Comparison of ENCODE assay signal across 14 mouse cellular contexts in the genomic region with DNA sequence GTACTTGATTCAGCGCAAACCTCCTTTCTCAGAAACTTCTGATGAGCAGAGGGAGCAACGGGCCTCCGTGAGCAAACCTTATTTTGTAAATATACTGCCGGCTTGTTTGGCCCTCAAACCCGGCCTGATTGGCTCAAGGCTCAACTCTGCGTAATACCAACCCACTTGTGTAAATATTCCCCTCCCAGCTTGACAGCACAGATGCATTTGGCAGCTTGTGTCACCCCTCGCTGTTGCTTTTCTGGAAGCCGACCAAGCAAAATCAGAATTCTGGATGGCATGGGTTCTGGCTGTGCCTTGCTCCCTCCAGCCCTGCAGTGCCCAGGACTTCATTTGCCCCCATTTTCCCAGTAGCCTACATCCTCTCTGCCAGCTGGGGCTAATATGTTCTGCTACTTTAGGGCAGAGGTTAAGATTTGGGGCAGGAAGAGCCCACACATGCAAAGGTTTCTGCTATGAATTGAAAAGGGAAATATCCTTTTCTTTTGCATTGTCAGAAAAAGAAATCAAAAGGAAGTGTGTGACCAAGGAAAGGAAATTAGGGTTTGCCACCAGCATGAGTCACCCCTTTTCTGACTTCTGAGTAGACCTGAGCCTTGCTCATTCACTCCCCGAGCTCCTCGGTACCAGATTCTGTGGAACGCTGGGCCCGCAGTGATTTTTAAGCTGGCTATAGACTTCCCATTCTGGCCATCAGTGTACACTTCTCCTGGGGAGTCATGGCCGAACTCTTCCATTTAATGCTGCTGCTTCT. TPM values are rescaled to one million over a fixed set of nuclear protein-coding genes. Genes with fewer than 3 reads are reported as not detected.
DNase-seq lines count a peak whose midpoint lies in the region; ATAC-seq and TF ChIP-seq lines count a peak whose summit lies in the region.
"Had no signal": no experiment of that assay in that cellular context is flagged by ENCODE, and none has a peak within 500 bp of the region (broad histone marks: within the 10 kb centered on the region; RNA-seq: fewer than 3 reads in every experiment).

No protein-coding gene starts in this region.

- peak overlapping the region; percentile 11; the same call in 1 of the 2 replicates for H3K27ac ChIP-seq in midbrain, embryonic 15.5 days
- H3K27ac ChIP-seq in midbrain, embryonic 16.5 days (ENCODE audit: low read length): no peak overlapping the region
- no peak overlapping the region for H3K27ac ChIP-seq in thymus, adult 2 months (ENCODE audit: control insufficient read depth, insufficient read depth, low read length)
- H3K27ac ChIP-seq: limb, embryonic 12.5 days; stomach, embryonic 15.5 days had no signal

- no peak for TF ChIP-seq POLR2A in thymus, adult 2 months (IDR thresholded peaks at IDR 0.05; ENCODE audit: control insufficient read depth, extremely low read depth, insufficient read depth, low read length, poor library complexity)

- ATAC-seq in cerebellum, adult (ENCODE audit: insufficient number of reproducible peaks, low FRiP score, low TSS enrichment): no peak
- ATAC-seq in midbrain, embryonic 15.5 days (replicated peaks): no peak
- no peak for ATAC-seq in midbrain, embryonic 16.5 days
- peak; percentile 24 for ATAC-seq in common myeloid progenitor, adult 5-6 weeks (replicated peaks; ENCODE audit: low read depth, poor library complexity, severe bottlenecking)

- peak; percentile 24 to 33 for DNase-seq in cerebellum, postnatal 25 days
- DNase-seq in lung, postnatal 10 days: peak; percentile 61
- no peak for DNase-seq in embryo, embryonic 10.5 days (ENCODE audit: low spot score)
- DNase-seq in thymus, adult 2 months: no peak
- DNase-seq: B cell, adult 2 months; gastrocnemius, postnatal 25 days; heart, postnatal 14 days; kidney, adult 9 months had no signal

- no peak overlapping the region for H3K4me3 ChIP-seq in midbrain, embryonic 15.5 days
- no peak overlapping the region for H3K4me3 ChIP-seq in midbrain, embryonic 16.5 days (ENCODE audit: low read depth, low read length)
- H3K4me3 ChIP-seq in thymus, adult 2 months (ENCODE audit: control insufficient read depth, insufficient read depth, low read length): no peak overlapping the region
- H3K4me3 ChIP-seq: limb, embryonic 12.5 days; stomach, embryonic 15.5 days had no signal

- no peaks in the 10 kb centered on the region for H3K27me3 ChIP-seq in midbrain, embryonic 15.5 days (replicated peaks)
- no peaks in the 10 kb centered on the region for H3K27me3 ChIP-seq in midbrain, embryonic 16.5 days (ENCODE audit: control insufficient read depth, insufficient read depth, low read depth, low read length)
- no peaks in the 10 kb centered on the region for H3K27me3 ChIP-seq in thymus, adult 2 months (ENCODE audit: control insufficient read depth, insufficient read depth, low read length)
- H3K27me3 ChIP-seq: stomach, embryonic 15.5 days had no signal

- WGBS in midbrain, embryonic 15.5 days: 70% methylated on average over 13 of the region's 13 CpGs
- WGBS in midbrain, embryonic 16.5 days: 71% methylated on average over 13 of the region's 13 CpGs
- 33% methylated on average over 13 of the region's 13 CpGs for WGBS in thymus, adult 2 months

- H3K9ac ChIP-seq in midbrain, embryonic 15.5 days: no peak overlapping the region
- H3K9ac ChIP-seq in midbrain, embryonic 16.5 days (ENCODE audit: low read depth, low read length): no peak overlapping the region
- H3K9ac ChIP-seq: limb, embryonic 12.5 days; stomach, embryonic 15.5 days had no signal

- no peaks in the 10 kb centered on the region for H3K36me3 ChIP-seq in midbrain, embryonic 15.5 days (replicated peaks)
- H3K36me3 ChIP-seq in midbrain, embryonic 16.5 days (ENCODE audit: control insufficient read depth, insufficient read depth, low read length): no peaks in the 10 kb centered on the region
- no peaks in the 10 kb centered on the region for H3K36me3 ChIP-seq in thymus, adult 2 months (ENCODE audit: control insufficient read depth, insufficient read depth, low read length)
- H3K36me3 ChIP-seq: limb, embryonic 12.5 days; stomach, embryonic 15.5 days had no signal

- H3K4me1 ChIP-seq in midbrain, embryonic 15.5 days: peaks cover 33% of the 10 kb centered on the region
- H3K4me1 ChIP-seq in midbrain, embryonic 16.5 days (ENCODE audit: control insufficient read depth, insufficient read depth, low read length): peaks cover 20% of the 10 kb centered on the region
- H3K4me1 ChIP-seq in thymus, adult 2 months (replicated peaks; ENCODE audit: control insufficient read depth, insufficient read depth, low read length): peaks cover 63% of the 10 kb centered on the region
- H3K4me1 ChIP-seq: limb, embryonic 12.5 days had no signal

- H3K9me3 ChIP-seq in midbrain, embryonic 15.5 days: no peaks in the 10 kb centered on the region
- no peaks in the 10 kb centered on the region for H3K9me3 ChIP-seq in midbrain, embryonic 16.5 days (replicated peaks; ENCODE audit: control insufficient read depth, low read length, poor library complexity, severe bottlenecking)
- H3K9me3 ChIP-seq: limb, embryonic 12.5 days; stomach, embryonic 15.5 days had no signal

- H3K4me2 ChIP-seq in midbrain, embryonic 15.5 days: no peak overlapping the region
- no peak overlapping the region for H3K4me2 ChIP-seq in midbrain, embryonic 16.5 days (ENCODE audit: low read length)
- H3K4me2 ChIP-seq: limb, embryonic 12.5 days; stomach, embryonic 15.5 days had no signal

- no peak for TF ChIP-seq CTCF in thymus, adult 2 months (IDR thresholded peaks at IDR 0.05; ENCODE audit: borderline replicate concordance, control insufficient read depth, extremely low read depth, insufficient read depth, low read length, poor library complexity)

RNA-seq across cellular contexts. Expression of gene Tox2, which starts 29.0 kb away (rescaled TPM):
- 47.4 and 55.1 TPM in 2 replicates for polyA plus RNA-seq in midbrain, embryonic 15.5 days (2015; fragmentation: Nextera tagmentation; extraction: Ambion mirVana)
- 54.5 and 55.3 TPM in 2 replicates for polyA plus RNA-seq in midbrain, embryonic 16.5 days (2015; fragmentation: Nextera tagmentation; extraction: Ambion mirVana)
- total RNA-seq in common myeloid progenitor, adult 5-6 weeks (2017): not detected in 2 replicates
- 18.4 and 23.7 TPM in 2 replicates for polyA plus RNA-seq in thymus, adult 2 months (2012; rRNA removed)

Comparison
In these comparisons a context has a peak if more than half of its experiments do, and no peak if none do; other contexts are left out.
1. DNase-seq: peak in cerebellum, postnatal 25 days (2 of 2) and lung, postnatal 10 days (single experiment); none in embryo, embryonic 10.5 days (single experiment) and thymus, adult 2 months (single experiment).